9 mouse cellular contexts compared by ENCODE assay signal in the genomic region with DNA sequence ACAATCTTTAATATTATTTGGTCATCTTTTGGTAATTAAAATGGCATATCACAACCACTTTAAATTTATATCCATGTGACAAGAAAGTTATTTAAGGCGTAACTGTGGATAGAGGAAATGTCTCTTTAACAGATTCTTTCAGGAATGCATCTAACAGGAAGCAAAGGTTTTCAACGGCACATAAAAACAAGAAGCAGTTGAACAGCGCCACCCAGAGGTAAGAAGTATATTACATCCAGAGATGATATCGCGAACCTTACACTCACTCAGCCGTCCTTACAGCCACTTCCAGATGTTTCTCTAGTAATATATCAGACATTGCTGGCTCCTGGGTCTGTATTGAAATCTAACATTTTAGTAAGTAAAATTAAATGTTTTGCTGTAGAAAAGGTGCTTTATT.
DNase-seq lines count a peak whose midpoint lies in the region; ATAC-seq and TF ChIP-seq lines count a peak whose summit lies in the region.
"Had no signal": no experiment of that assay in that cellular context is flagged by ENCODE, and none has a peak within 500 bp of the region (broad histone marks: within the 10 kb centered on the region; RNA-seq: fewer than 3 reads in every experiment).

No protein-coding gene starts in this region.

- TF ChIP-seq CTCF in heart, postnatal 0 days (IDR thresholded peaks at IDR 0.05; ENCODE audit: low read depth): peak; percentile 90
- peak; percentile 35 to 94 (median 71); a peak in 5 of 6 replicates for TF ChIP-seq CTCF in MEL (IDR thresholded peaks at IDR 0.05 in 2 of 3, conservative IDR thresholded peaks at IDR 0.05 in 1 of 3; ENCODE audit: control insufficient read depth in 1 of 3, insufficient read depth in 1 of 3, low read depth in 2 of 3, low read length in 3 of 3, poor library complexity in 1 of 3, severe bottlenecking in 1 of 3)
- peak; percentile 92 for TF ChIP-seq CTCF in hindbrain, postnatal 0 days (IDR thresholded peaks at IDR 0.05; ENCODE audit: low read depth)

- no peaks in the 10 kb centered on the region for H3K79me2 ChIP-seq in MEL (ENCODE audit: control insufficient read depth, insufficient read depth, low read length, poor library complexity)

- H3K4me1 ChIP-seq in heart, postnatal 0 days (ENCODE audit: control insufficient read depth, insufficient read depth): no peaks in the 10 kb centered on the region
- H3K4me1 ChIP-seq in heart, embryonic 10.5 days: peaks cover 20% of the 10 kb centered on the region
- 0 out of 4 replicates have a peak, but pooled peaks cover 0 to 4% of the 10 kb centered on the region in 2 experiments for H3K4me1 ChIP-seq in MEL (ENCODE audit: control insufficient read depth in 1 of 2, insufficient read depth in 2 of 2, low read length in 2 of 2)
- H3K4me1 ChIP-seq in hindbrain, postnatal 0 days (ENCODE audit: insufficient read depth, low read length): no peaks in the 10 kb centered on the region
- peaks cover 6% of the 10 kb centered on the region for H3K4me1 ChIP-seq in limb, embryonic 11.5 days (ENCODE audit: control insufficient read depth, insufficient read depth, low read length)
- H3K4me1 ChIP-seq in neural tube, embryonic 11.5 days (ENCODE audit: control insufficient read depth, insufficient read depth, low read length): no peaks in the 10 kb centered on the region; the same call in 1 of the 2 replicates

- H3K4me3 ChIP-seq in heart, postnatal 0 days (ENCODE audit: low read depth, low read length): no peak overlapping the region
- no peak overlapping the region for H3K4me3 ChIP-seq in heart, embryonic 10.5 days
- no peak overlapping the region for H3K4me3 ChIP-seq in MEL (ENCODE audit: control insufficient read depth in 1 of 2, insufficient read depth in 1 of 2, low read depth in 2 of 2, low read length in 2 of 2)
- no peak overlapping the region for H3K4me3 ChIP-seq in hindbrain, postnatal 0 days (ENCODE audit: low read length)
- no peak overlapping the region for H3K4me3 ChIP-seq in limb, embryonic 11.5 days (ENCODE audit: low read depth, low read length)
- H3K4me3 ChIP-seq in neural tube, embryonic 11.5 days (ENCODE audit: low read depth, low read length): no peak overlapping the region
- H3K4me3 ChIP-seq: limb, embryonic 12.5 days had no signal

- H3K9ac ChIP-seq in heart, postnatal 0 days (replicated peaks; ENCODE audit: low read depth, low read length): no peak overlapping the region
- H3K9ac ChIP-seq in MEL (ENCODE audit: control insufficient read depth, low read depth, low read length, poor library complexity, severe bottlenecking): peak overlapping the region; percentile 12; the same call in 1 of the 2 replicates
- no peak overlapping the region for H3K9ac ChIP-seq in hindbrain, postnatal 0 days (replicated peaks; ENCODE audit: low read length)
- H3K9ac ChIP-seq in limb, embryonic 11.5 days (ENCODE audit: low read length): no peak overlapping the region
- H3K9ac ChIP-seq in neural tube, embryonic 11.5 days (ENCODE audit: low read length): no peak overlapping the region
- H3K9ac ChIP-seq: limb, embryonic 12.5 days had no signal

- 4% methylated on average over 6 of the region's 6 CpGs for WGBS in heart, postnatal 0 days
- WGBS in heart, embryonic 10.5 days: under 1% methylated on average over 6 of the region's 6 CpGs
- 3% methylated on average over 6 of the region's 6 CpGs for WGBS in hindbrain, postnatal 0 days
- under 1% methylated on average over 6 of the region's 6 CpGs for WGBS in limb, embryonic 11.5 days
- whole genome bisulfite sequencing in neural tube, embryonic 11.5 days: 2% methylated on average over 6 of the region's 6 CpGs

- H3K27ac ChIP-seq in heart, postnatal 0 days (ENCODE audit: low read depth): no peak overlapping the region
- no peak overlapping the region for H3K27ac ChIP-seq in heart, embryonic 10.5 days
- no peak overlapping the region for H3K27ac ChIP-seq in MEL (ENCODE audit: control insufficient read depth, low read depth, low read length)
- no peak overlapping the region for H3K27ac ChIP-seq in hindbrain, postnatal 0 days
- H3K27ac ChIP-seq in limb, embryonic 11.5 days (replicated peaks; ENCODE audit: low read depth, low read length): no peak overlapping the region
- no peak overlapping the region for H3K27ac ChIP-seq in neural tube, embryonic 11.5 days (ENCODE audit: low read depth, low read length)
- H3K27ac ChIP-seq: limb, embryonic 12.5 days had no signal

- ATAC-seq in heart, postnatal 0 days (ENCODE audit: insufficient read depth, low read depth): no peak
- no peak for ATAC-seq in hindbrain, postnatal 0 days
- ATAC-seq in limb, embryonic 11.5 days (ENCODE audit: insufficient number of reproducible peaks, low FRiP score, low TSS enrichment, low read depth): 0 out of 2 replicates have a peak, but pooled peaks have one; percentile 17
- no peak for ATAC-seq in neural tube, embryonic 11.5 days (ENCODE audit: insufficient read depth, low FRiP score, low TSS enrichment)

- no peaks in the 10 kb centered on the region for H3K9me3 ChIP-seq in heart, postnatal 0 days (replicated peaks; ENCODE audit: control insufficient read depth, low read length)
- H3K9me3 ChIP-seq in heart, embryonic 10.5 days: no peaks in the 10 kb centered on the region
- H3K9me3 ChIP-seq in MEL (replicated peaks; ENCODE audit: insufficient read depth, low read length): no peaks in the 10 kb centered on the region
- no peaks in the 10 kb centered on the region for H3K9me3 ChIP-seq in hindbrain, postnatal 0 days (ENCODE audit: low read length)
- H3K9me3 ChIP-seq in limb, embryonic 11.5 days (ENCODE audit: control insufficient read depth, low read length): no peaks in the 10 kb centered on the region
- H3K9me3 ChIP-seq in neural tube, embryonic 11.5 days (ENCODE audit: control insufficient read depth, low read length): no peaks in the 10 kb centered on the region
- H3K9me3 ChIP-seq: limb, embryonic 12.5 days had no signal

- peak; percentile 97 for TF ChIP-seq RAD21 in MEL (IDR thresholded peaks at IDR 0.05; ENCODE audit: low read depth, low read length)

- H3K36me3 ChIP-seq in heart, postnatal 0 days (replicated peaks; ENCODE audit: control insufficient read depth, insufficient read depth, low read length): no peaks in the 10 kb centered on the region
- no peaks in the 10 kb centered on the region for H3K36me3 ChIP-seq in heart, embryonic 10.5 days
- peaks cover 0 to 11% of the 10 kb centered on the region in 2 experiments; a peak in 2 of 4 replicates for H3K36me3 ChIP-seq in MEL (ENCODE audit: control insufficient read depth in 1 of 2, insufficient read depth in 2 of 2, low read length in 2 of 2)
- no peaks in the 10 kb centered on the region for H3K36me3 ChIP-seq in hindbrain, postnatal 0 days (ENCODE audit: insufficient read depth, low read length)
- H3K36me3 ChIP-seq in limb, embryonic 11.5 days (ENCODE audit: control insufficient read depth, insufficient read depth, low read length): no peaks in the 10 kb centered on the region
- H3K36me3 ChIP-seq in neural tube, embryonic 11.5 days (ENCODE audit: control insufficient read depth, insufficient read depth, low read length): no peaks in the 10 kb centered on the region
- H3K36me3 ChIP-seq: limb, embryonic 12.5 days had no signal

- peaks cover 29% of the 10 kb centered on the region for H3K27me3 ChIP-seq in heart, postnatal 0 days (ENCODE audit: control insufficient read depth, insufficient read depth, low read length)
- H3K27me3 ChIP-seq in heart, embryonic 10.5 days (ENCODE audit: insufficient read depth, poor library complexity, severe bottlenecking): peaks cover 15% of the 10 kb centered on the region; the same call in 1 of the 2 replicates
- peaks cover 0 to under 1% of the 10 kb centered on the region in 2 experiments; a peak in 2 of 4 replicates for H3K27me3 ChIP-seq in MEL (ENCODE audit: control insufficient read depth in 1 of 2, insufficient read depth in 2 of 2, low read length in 2 of 2)
- H3K27me3 ChIP-seq in hindbrain, postnatal 0 days (ENCODE audit: insufficient read depth, low read length): no peaks in the 10 kb centered on the region
- H3K27me3 ChIP-seq in limb, embryonic 11.5 days (ENCODE audit: control insufficient read depth, insufficient read depth, low read length): no peaks in the 10 kb centered on the region
- H3K27me3 ChIP-seq in neural tube, embryonic 11.5 days (ENCODE audit: control insufficient read depth, insufficient read depth, low read length): 0 out of 2 replicates have a peak, but pooled peaks cover 2% of the 10 kb centered on the region

- no peak for TF ChIP-seq EP300 in heart, postnatal 0 days (IDR thresholded peaks at IDR 0.05; ENCODE audit: low read depth)
- no peak for TF ChIP-seq EP300 in MEL (IDR thresholded peaks at IDR 0.05; ENCODE audit: low read depth in 1 of 2, low read length in 2 of 2)

- TF ChIP-seq POLR2A in MEL (IDR thresholded peaks at IDR 0.05; ENCODE audit: control insufficient read depth in 1 of 2, insufficient read depth in 1 of 2, low read depth in 1 of 2, low read length in 2 of 2, poor library complexity in 1 of 2): no peak

- peak; percentile 81 for DNase-seq in heart, postnatal 0 days (ENCODE audit: low spot score)
- no peak for DNase-seq in heart, embryonic 10.5 days (ENCODE audit: low spot score)
- peak; percentile 92 for DNase-seq in MEL (ENCODE audit: low read depth, low spot score)
- peak; percentile 97 for DNase-seq in embryo, embryonic 10.5 days (ENCODE audit: low spot score)
- DNase-seq in hindbrain, postnatal 0 days (ENCODE audit: low spot score): peak; percentile 93
- DNase-seq in limb, embryonic 11.5 days (ENCODE audit: low spot score): peak; percentile 79
- peak; percentile 48 for DNase-seq in neural tube, embryonic 11.5 days (ENCODE audit: low spot score)
- peak; percentile 79 for DNase-seq in thymus, postnatal 14 days

- no peak overlapping the region for H3K4me2 ChIP-seq in heart, postnatal 0 days (ENCODE audit: low read depth, low read length)
- H3K4me2 ChIP-seq in hindbrain, postnatal 0 days (ENCODE audit: low read depth, low read length): no peak overlapping the region
- no peak overlapping the region for H3K4me2 ChIP-seq in limb, embryonic 11.5 days (ENCODE audit: low read depth, severe bottlenecking)
- no peak overlapping the region for H3K4me2 ChIP-seq in neural tube, embryonic 11.5 days (ENCODE audit: low read depth)

TF ChIP-seq in MEL, 35 proteins besides CTCF, POLR2A, EP300 and RAD21 (continues in another document):
- no peak for TF ChIP-seq ZNF384 (IDR thresholded peaks at IDR 0.05; ENCODE audit: low read depth, low read length)
- TF ChIP-seq JUND (IDR thresholded peaks at IDR 0.05; ENCODE audit: low read depth, low read length): no peak
- no peak for TF ChIP-seq MAFK (IDR thresholded peaks at IDR 0.05; ENCODE audit: borderline replicate concordance, low read depth, low read length)
- TF ChIP-seq ELF1 (IDR thresholded peaks at IDR 0.05; ENCODE audit: low read depth, low read length): no peak
- peak; percentile 76 for TF ChIP-seq ZC3H11A (IDR thresholded peaks at IDR 0.05; ENCODE audit: low read depth, low read length)
- peak; percentile 37; the same call in 1 of the 2 replicates for TF ChIP-seq SIN3A (IDR thresholded peaks at IDR 0.05; ENCODE audit: low read length)
- no peak for TF ChIP-seq MYB (IDR thresholded peaks at IDR 0.05; ENCODE audit: low read depth, low read length)
- peak; percentile 84 for TF ChIP-seq SMC3 (IDR thresholded peaks at IDR 0.05; ENCODE audit: low read depth, low read length)
- no peak for TF ChIP-seq TCF12 (IDR thresholded peaks at IDR 0.05; ENCODE audit: low read depth, low read length)
- no peak for TF ChIP-seq MAX (IDR thresholded peaks at IDR 0.05; ENCODE audit: low read length)
